Mouse (Mus musculus) gastrocnemius, adult 8-10 months (tissue): ENCODE measurements around the gene Pdzrn3. TPM values are rescaled to one million over a fixed set of nuclear protein-coding genes. Genes with fewer than 3 reads are reported as not detected.

Experiments used
- DNase-seq, 2 experiments: peaks; one replicate each; pipeline ENCODE4 v3.0.0; 2022; ENCODE audit warnings: low spot score in 2 of 2
- total RNA-seq, 4 experiments: library from RNA; stranded (reverse); gene quantifications; 2 replicates each; pipeline ENCODE4 v1.2.4; 2022

Gene Pdzrn3
- total RNA-seq, 4 experiments from 2014 or later, result 112 to 145 (median 128) TPM

GRCm38 (mm10) chr6:101198943-101199298, 178.8 kb downstream of the Pdzrn3 start:
- no peak for DNase-seq

GRCm38 (mm10) chr6:101198284-101198942, 179.3 kb downstream of the Pdzrn3 start:
- no peak for DNase-seq

GRCm38 (mm10) chr6:101197642-101198041, 180.1 kb downstream of the Pdzrn3 start:
- DNase-seq, result peak; percentile 34 to 40

- DNase-seq, result no peak
Measured at GRCm38 (mm10) chr6:101195891-101196290, 181.8 kb downstream of the Pdzrn3 start.

GRCm38 (mm10) chr6:101194386-101194925, 183.2 kb downstream of the Pdzrn3 start:
- no peak for DNase-seq

GRCm38 (mm10) chr6:101191576-101191975, 186.1 kb downstream of the Pdzrn3 start:
- DNase-seq, result no peak

GRCm38 (mm10) chr6:101187322-101187721, 190.4 kb downstream of the Pdzrn3 start:
- no peak for DNase-seq

GRCm38 (mm10) chr6:101186887-101187286, 190.8 kb downstream of the Pdzrn3 start:
- no peak for DNase-seq

GRCm38 (mm10) chr6:101184103-101184785, 193.5 kb downstream of the Pdzrn3 start:
- DNase-seq, result no peak

- DNase-seq, result no peak
Measured at GRCm38 (mm10) chr6:101170699-101171098, 207.0 kb downstream of the Pdzrn3 start.

- DNase-seq, result no peak
Measured at GRCm38 (mm10) chr6:101153511-101153921, 224.2 kb downstream of the Pdzrn3 start.

- DNase-seq, result no peak
Measured at GRCm38 (mm10) chr6:101135368-101135767, 242.3 kb downstream of the Pdzrn3 start.

- no peak for DNase-seq
Measured at GRCm38 (mm10) chr6:101125396-101125795, 252.3 kb downstream of the Pdzrn3 start.

- DNase-seq, result no peak
Measured at GRCm38 (mm10) chr6:101108951-101109350, 268.7 kb downstream of the Pdzrn3 start.

- DNase-seq, result no peak
Measured at GRCm38 (mm10) chr6:101103506-101103905, 274.2 kb downstream of the Pdzrn3 start.

- DNase-seq, result no peak
Measured at GRCm38 (mm10) chr6:101101709-101102654, 275.7 kb downstream of the Pdzrn3 start.
